Mouse (Mus musculus) CH12.LX (cell line): ENCODE results near the gene Odf3l2. TPM values are rescaled to one million over a fixed set of nuclear protein-coding genes. Genes with fewer than 3 reads are reported as not detected.

Experiments used
- DNase-seq: peaks from one replicate; pipeline ENCODE4 v3.0.0-alpha.2; 2013; ENCODE audit errors: extremely low read depth
- H3K27ac ChIP-seq: 2 replicates; pipeline ENCODE4 v1.5.1; 2012; ENCODE audit warnings: low read depth, mild to moderate bottlenecking, control low read depth, moderate library complexity; ENCODE audit not compliant: insufficient read depth
- H3K27me3 ChIP-seq: replicated peaks from 2 replicates; pipeline ENCODE3; 2012; ENCODE audit warnings: inconsistent platforms
- H3K36me3 ChIP-seq, 2 experiments: replicated peaks in 1 of 2; 2 replicates each; pipeline versions ENCODE3 to v1.6.1; 2012; ENCODE audit warnings: inconsistent platforms in 1 of 2, low read length in 1 of 2, mild to moderate bottlenecking in 1 of 2, mixed read lengths in 1 of 2, moderate library complexity in 1 of 2; ENCODE audit not compliant: control insufficient read depth in 1 of 2, insufficient read depth in 1 of 2
- H3K4me1 ChIP-seq, 2 experiments: 2 replicates each; pipeline ENCODE4 v1.6.1; 2012; ENCODE audit warnings: inconsistent platforms in 1 of 2, moderate library complexity in 1 of 2; ENCODE audit not compliant: insufficient read depth in 2 of 2, control insufficient read depth in 1 of 2
- H3K4me2 ChIP-seq: 2 replicates; pipeline ENCODE4 v1.6.1; 2012; ENCODE audit warnings: low read depth, mild to moderate bottlenecking, control low read depth; ENCODE audit not compliant: poor library complexity, insufficient read depth, severe bottlenecking
- H3K4me3 ChIP-seq, 3 experiments: fragments of 150-350 bp in 1 of 3; sonication (generic) in 1 of 3; replicated peaks in 1 of 3; 2 replicates each; pipeline versions ENCODE3 to v1.5.1; 2011 to 2012; ENCODE audit warnings: low read depth in 2 of 3, low read length in 2 of 3, mild to moderate bottlenecking in 2 of 3, moderate library complexity in 2 of 3, control low read depth in 1 of 3, improper control_type of control experiment in 1 of 3, inconsistent platforms in 1 of 3, mixed read lengths in 1 of 3; ENCODE audit not compliant: poor library complexity in 1 of 3
- H3K79me2 ChIP-seq: replicated peaks from 2 replicates; pipeline ENCODE4 v1.6.1; 2012; ENCODE audit warnings: mild to moderate bottlenecking, moderate library complexity; ENCODE audit not compliant: control insufficient read depth, poor library complexity, insufficient read depth, severe bottlenecking; ENCODE audit errors: extremely low read depth
- H3K9ac ChIP-seq: 2 replicates; pipeline ENCODE4 v1.6.1; 2012; ENCODE audit warnings: low read depth, mild to moderate bottlenecking, control low read depth, moderate library complexity; ENCODE audit not compliant: insufficient read depth
- H3K9me3 ChIP-seq: replicated peaks from 2 replicates; pipeline ENCODE3; 2012; ENCODE audit warnings: low read length, inconsistent platforms, mixed read lengths
- BHLHE40 ChIP-seq: IDR thresholded peaks from 2 replicates; pipeline ENCODE4 v1.6.1; 2011; ENCODE audit warnings: mild to moderate bottlenecking, low read depth, low read length, improper control_type of control experiment
- CHD1 ChIP-seq: IDR thresholded peaks from 2 replicates; pipeline ENCODE4 v1.6.1; 2012; ENCODE audit warnings: low read depth, low read length, improper control_type of control experiment, inconsistent platforms
- E2F4 ChIP-seq: IDR thresholded peaks from 2 replicates; pipeline ENCODE4 v1.6.1; 2011; ENCODE audit warnings: low read depth, low read length, improper control_type of control experiment; ENCODE audit not compliant: insufficient replicate concordance
- ETS1 ChIP-seq: conservative IDR thresholded peaks from 2 replicates; pipeline ENCODE4 v1.6.1; 2012; ENCODE audit warnings: low read depth, mild to moderate bottlenecking, inconsistent platforms, low read length, improper control_type of control experiment, moderate library complexity
- GABPA ChIP-seq: IDR thresholded peaks from 2 replicates; pipeline ENCODE4 v1.6.1; 2012; ENCODE audit warnings: low read depth, low read length, improper control_type of control experiment, inconsistent platforms; ENCODE audit not compliant: insufficient replicate concordance
- JUN ChIP-seq: IDR thresholded peaks from 2 replicates; pipeline ENCODE4 v1.6.1; 2011; ENCODE audit warnings: low read depth, mild to moderate bottlenecking, low read length, improper control_type of control experiment, moderate library complexity; ENCODE audit not compliant: insufficient read depth
- JUND ChIP-seq: conservative IDR thresholded peaks from 2 replicates; pipeline ENCODE4 v1.6.1; 2011; ENCODE audit warnings: low read depth, low read length, improper control_type of control experiment
- MAX ChIP-seq: IDR thresholded peaks from 2 replicates; pipeline ENCODE4 v1.6.1; 2011; ENCODE audit warnings: low read length, improper control_type of control experiment
- MAZ ChIP-seq: IDR thresholded peaks from 2 replicates; pipeline ENCODE4 v1.6.1; 2012; ENCODE audit warnings: low read depth, mild to moderate bottlenecking, inconsistent platforms, low read length, improper control_type of control experiment, moderate library complexity
- MEF2A ChIP-seq: IDR thresholded peaks from 2 replicates; pipeline ENCODE4 v1.6.1; 2014; ENCODE audit warnings: low read depth, mild to moderate bottlenecking, inconsistent platforms, low read length, improper control_type of control experiment, borderline replicate concordance
- MXI1 ChIP-seq: IDR thresholded peaks from 2 replicates; pipeline ENCODE4 v1.6.1; 2011; ENCODE audit warnings: mild to moderate bottlenecking, low read depth, low read length, improper control_type of control experiment
- MYC ChIP-seq: IDR thresholded peaks from 2 replicates; pipeline ENCODE4 v1.6.1; 2011; ENCODE audit warnings: low read depth, mild to moderate bottlenecking, improper control_type of control experiment, low read length
- NRF1 ChIP-seq: IDR thresholded peaks from 2 replicates; pipeline ENCODE4 v1.6.1; 2014; ENCODE audit warnings: low read depth, mild to moderate bottlenecking, inconsistent platforms, low read length, improper control_type of control experiment, moderate library complexity
- PAX5 ChIP-seq: IDR thresholded peaks from 2 replicates; pipeline ENCODE4 v1.6.1; 2012; ENCODE audit warnings: low read length, inconsistent platforms, mixed read lengths
- SMC3 ChIP-seq: IDR thresholded peaks from 2 replicates; pipeline ENCODE4 v1.6.1; 2011; ENCODE audit warnings: low read depth, low read length, improper control_type of control experiment
- TCF12 ChIP-seq: IDR thresholded peaks from 2 replicates; pipeline ENCODE4 v1.6.1; 2014; ENCODE audit warnings: low read depth, mild to moderate bottlenecking, inconsistent platforms, low read length, improper control_type of control experiment
- USF2 ChIP-seq: conservative IDR thresholded peaks from 2 replicates; pipeline ENCODE4 v1.6.1; 2011; ENCODE audit warnings: low read depth, low read length, improper control_type of control experiment
- ZC3H11A ChIP-seq: IDR thresholded peaks from 2 replicates; pipeline ENCODE4 v1.6.1; 2012; ENCODE audit warnings: low read depth, mild to moderate bottlenecking, inconsistent platforms, low read length, improper control_type of control experiment
- dilution Hi-C: fragments of 300-500 bp; cut with MboI; formaldehyde crosslinking; loops from 2 replicates; pipeline ENCODE4 v1.14.3; 2020; ENCODE audit warnings: low sequenced_read_pairs; ENCODE audit not compliant: extremely low pct_unique_long_range_greater_than_20kb, extremely low pct_ligation_motif_present
- in situ Hi-C: fragments of 300-500 bp; cut with MboI; formaldehyde crosslinking; loops from 3 replicates; pipeline ENCODE4 v1.14.3; 2019; ENCODE audit warnings: low sequenced_read_pairs, low pct_ligation_motif_present, low pct_unique_long_range_greater_than_20kb, mixed read lengths
- polyA plus RNA-seq: library from polyadenylated mRNA; unstranded; fragments of >175 nt; gene quantifications from 2 replicates; pipeline ENCODE4 v1.2.1, GENCODE M21; 2012; ENCODE audit warnings: low read depth; ENCODE audit not compliant: insufficient read length
- total RNA-seq, 2 experiments: library from RNA; depleted of rRNA; stranded (reverse); fragments of 300-350 nt in 1 of 2; fragments of >200 nt in 1 of 2; gene quantifications; 2 replicates each; pipeline ENCODE4 v1.2.3; 2012 to 2014

Odf3l2 gene
- total and polyA plus RNA-seq, 3 experiments: not detected

DNA sequence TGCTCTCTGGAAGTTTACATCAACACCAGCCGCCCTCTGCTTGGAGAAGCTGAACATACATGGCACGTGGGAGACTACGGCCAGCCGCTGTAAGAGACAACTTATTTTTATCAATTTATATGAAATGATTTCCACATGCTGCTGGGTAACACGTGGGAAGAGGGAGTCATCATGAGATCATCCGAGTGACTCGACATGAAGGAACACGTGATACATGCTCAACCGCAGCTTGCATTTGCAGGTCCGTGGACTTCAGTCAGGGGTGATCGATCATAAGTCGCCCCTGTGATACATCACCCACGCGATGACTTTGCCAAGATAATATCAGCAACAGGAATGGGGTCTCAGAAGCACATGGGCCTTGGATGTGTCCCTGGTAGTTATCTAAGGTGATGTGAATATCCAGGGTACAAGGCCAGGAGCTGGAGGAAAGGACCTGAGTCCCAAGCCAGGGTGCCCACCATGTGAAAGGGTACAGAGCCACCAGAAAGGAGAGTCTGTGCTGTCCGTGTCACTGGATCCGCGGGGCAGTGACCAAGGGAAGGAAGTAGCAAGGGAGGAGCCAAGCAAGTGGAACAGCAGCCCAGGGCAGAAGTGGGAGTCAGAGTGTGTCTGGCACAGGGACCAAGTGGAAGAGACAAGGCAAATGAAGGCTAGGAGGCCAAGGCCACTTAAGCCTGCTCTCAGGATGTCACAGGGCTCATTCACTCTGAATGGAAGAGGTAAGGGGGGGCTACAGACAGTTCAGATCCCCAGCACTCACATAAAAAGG is 12.3 kb downstream of the Odf3l2 start:
- Histone ChIP-seq H3K4me1 (0 out of 4 replicates have a peak, but pooled peaks cover 0 to 2% of the 10 kb centered on the region in 2 experiments), H3K4me2 (no peak overlapping the region), H3K27ac (no peak overlapping the region), H3K9ac (no peak overlapping the region), H3K27me3 (peaks cover 82% of the 10 kb centered on the region), H3K36me3 (no peaks in the 10 kb centered on the region), H3K9me3 (peaks cover 5% of the 10 kb centered on the region), H3K4me3 (no peak overlapping the region), H3K79me2 (no peaks in the 10 kb centered on the region)
- dilution Hi-C loops (no loop called here), in situ Hi-C loops (no loop called here)
- no peak for DNase-seq
- no peak for TF ChIP-seq ETS1
- 0 out of 2 replicates have a peak, but pooled peaks have one; percentile 21 for TF ChIP-seq MAX

DNA sequence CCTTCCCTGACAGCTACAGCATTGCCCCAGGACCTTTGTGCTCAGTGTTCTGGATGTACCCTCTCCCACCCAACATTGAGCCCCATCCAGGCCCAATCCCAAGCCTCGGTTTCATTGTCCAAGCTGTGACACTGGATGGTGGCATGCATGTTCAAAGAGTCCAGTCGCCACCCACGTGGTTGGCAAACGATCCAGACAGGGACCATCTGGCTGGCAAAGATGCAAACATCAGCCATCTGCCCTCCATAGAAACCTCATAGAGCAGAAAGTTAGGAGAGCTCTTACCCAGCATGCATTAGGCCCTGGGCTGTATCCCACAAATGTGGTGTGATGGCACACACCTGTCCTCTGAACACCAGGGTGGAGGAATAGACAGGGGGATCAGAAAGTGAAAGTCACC is 14.1 kb downstream of the Odf3l2 start:
- H3K9ac ChIP-seq: no peak overlapping the region
- H3K27ac ChIP-seq: no peak overlapping the region
- in situ Hi-C loops: no loop called here
- H3K27me3 ChIP-seq: peaks cover 92% of the 10 kb centered on the region
- no peaks in the 10 kb centered on the region for H3K36me3 ChIP-seq
- dilution Hi-C loops: no loop called here
- no peak overlapping the region for H3K4me2 ChIP-seq
- no peaks in the 10 kb centered on the region for H3K79me2 ChIP-seq
- peaks cover 5% of the 10 kb centered on the region for H3K9me3 ChIP-seq
- no peak overlapping the region for H3K4me3 ChIP-seq
- H3K4me1 ChIP-seq: 0 out of 4 replicates have a peak, but pooled peaks cover 0 to 2% of the 10 kb centered on the region in 2 experiments
- TF ChIP-seq TCF12: no peak
- TF ChIP-seq USF2: no peak
- no peak for TF ChIP-seq MYC
- TF ChIP-seq MAX: no peak
- TF ChIP-seq CHD1: no peak
- no peak for TF ChIP-seq MEF2A
- TF ChIP-seq E2F4: no peak
- no peak for TF ChIP-seq MXI1
- TF ChIP-seq PAX5: no peak
- TF ChIP-seq ZC3H11A: no peak
- no peak for TF ChIP-seq SMC3
- no peak for TF ChIP-seq MAZ
- no peak for TF ChIP-seq GABPA
- TF ChIP-seq BHLHE40: no peak
- TF ChIP-seq NRF1: no peak
- no peak for TF ChIP-seq JUN
- TF ChIP-seq JUND: no peak
- TF ChIP-seq, all 38 proteins: peak for 0
- DNase-seq: no peak
